ENCODE assay signal across 8 mouse cellular contexts in genomic region chrX:82310764-82311492, GRCm38 (mm10).
DNase-seq lines count a peak whose midpoint lies in the region; ATAC-seq and TF ChIP-seq lines count a peak whose summit lies in the region.

No protein-coding gene starts in this region.

- no peaks in the 10 kb centered on the region for H3K27me3 ChIP-seq in heart, embryonic 16.5 days (ENCODE audit: control insufficient read depth, insufficient read depth, low read length)
- H3K27me3 ChIP-seq in heart, adult 2 months (ENCODE audit: control insufficient read depth, insufficient read depth, low read length): no peaks in the 10 kb centered on the region
- no peaks in the 10 kb centered on the region for H3K27me3 ChIP-seq in embryonic facial prominence, embryonic 14.5 days (replicated peaks; ENCODE audit: control insufficient read depth, insufficient read depth, low read length)

- no peaks in the 10 kb centered on the region for H3K9me3 ChIP-seq in heart, embryonic 16.5 days (replicated peaks; ENCODE audit: control insufficient read depth, low read length)
- H3K9me3 ChIP-seq in embryonic facial prominence, embryonic 14.5 days (ENCODE audit: control insufficient read depth, low read length): no peaks in the 10 kb centered on the region

- no peak for ATAC-seq in heart, embryonic 16.5 days (replicated peaks; ENCODE audit: extremely low read depth, insufficient read depth, low FRiP score)
- ATAC-seq in embryonic facial prominence, embryonic 14.5 days (ENCODE audit: low read depth): no peak
- ATAC-seq in activated CD4-positive, CD25-positive, alpha-beta regulatory T cell, adult 4 months: no peak

- WGBS in heart, embryonic 16.5 days: 22% methylated on average over 18 of the region's 18 CpGs
- WGBS in heart, adult 2 months: 21% methylated on average over 18 of the region's 18 CpGs
- WGBS in embryonic facial prominence, embryonic 14.5 days: 24% methylated on average over 17 of the region's 18 CpGs

- H3K36me3 ChIP-seq in heart, embryonic 16.5 days (ENCODE audit: control insufficient read depth, insufficient read depth): no peaks in the 10 kb centered on the region
- no peaks in the 10 kb centered on the region for H3K36me3 ChIP-seq in heart, adult 2 months (ENCODE audit: control insufficient read depth, insufficient read depth, low read length)
- H3K36me3 ChIP-seq in embryonic facial prominence, embryonic 14.5 days (ENCODE audit: control insufficient read depth, insufficient read depth, low read length): no peaks in the 10 kb centered on the region

- no peaks in the 10 kb centered on the region for H3K4me1 ChIP-seq in heart, embryonic 16.5 days (ENCODE audit: control insufficient read depth, insufficient read depth, low read length)
- H3K4me1 ChIP-seq in heart, adult 2 months (ENCODE audit: control insufficient read depth, insufficient read depth, low read length): no peaks in the 10 kb centered on the region
- no peaks in the 10 kb centered on the region for H3K4me1 ChIP-seq in embryonic facial prominence, embryonic 14.5 days (ENCODE audit: control insufficient read depth, insufficient read depth, low read length)

- H3K4me3 ChIP-seq in heart, embryonic 16.5 days (ENCODE audit: low read length): peak overlapping the region; percentile 29
- no peak overlapping the region for H3K4me3 ChIP-seq in heart, adult 2 months
- H3K4me3 ChIP-seq in embryonic facial prominence, embryonic 14.5 days (ENCODE audit: low read depth, low read length): peak overlapping the region; percentile 25

- H3K4me2 ChIP-seq in heart, embryonic 16.5 days (ENCODE audit: low read depth, low read length): peak overlapping the region; percentile 50
- H3K4me2 ChIP-seq in embryonic facial prominence, embryonic 14.5 days (ENCODE audit: low read depth, low read length): peak overlapping the region; percentile 44

- DNase-seq in heart, adult 2 months: no peak
- DNase-seq in embryonic facial prominence, embryonic 14.5 days (ENCODE audit: low spot score): peak; percentile 0
- DNase-seq in left cerebral cortex, postnatal 25 days (ENCODE audit: low spot score in 2 of 2): peak; percentile 4 to 57
- peak; percentile 9 for DNase-seq in retina, postnatal 1 day
- no peak for DNase-seq in thymus, adult 18-20 months
- no peak for DNase-seq in urinary bladder, postnatal 14 days (ENCODE audit: low spot score)

- H3K27ac ChIP-seq in heart, embryonic 16.5 days (ENCODE audit: low read length): no peak overlapping the region
- H3K27ac ChIP-seq in heart, adult 2 months: no peak overlapping the region
- no peak overlapping the region for H3K27ac ChIP-seq in embryonic facial prominence, embryonic 14.5 days (replicated peaks; ENCODE audit: low read depth, low read length)

- no peak for TF ChIP-seq POLR2A in heart, adult 2 months (IDR thresholded peaks at IDR 0.05; ENCODE audit: insufficient read depth, low read depth, low read length)

- no peak for TF ChIP-seq EP300 in heart, adult 2 months (IDR thresholded peaks at IDR 0.05; ENCODE audit: insufficient read depth, low read depth, low read length)

- no peak overlapping the region for H3K9ac ChIP-seq in heart, embryonic 16.5 days (ENCODE audit: low read length)
- H3K9ac ChIP-seq in heart, adult 2 months (ENCODE audit: low read depth, low read length): no peak overlapping the region
- H3K9ac ChIP-seq in embryonic facial prominence, embryonic 14.5 days (ENCODE audit: low read depth, low read length): 0 out of 2 replicates have a peak overlapping the region, but pooled peaks have one; percentile 19

- no peak for TF ChIP-seq CTCF in heart, adult 2 months (IDR thresholded peaks at IDR 0.05)

- intact Hi-C loops in heart, adult 2 months (cut with DNase I): no loop called here
- intact Hi-C loops in left cerebral cortex, postnatal 25 days (cut with DNase I): loop anchor here (10.0 kb wide), 1 partner anchor 606 kb away; no protein-coding TSS in a partner anchor

- no peaks in the 10 kb centered on the region for H3K79me2 ChIP-seq in heart, adult 2 months (replicated peaks; ENCODE audit: control insufficient read depth, insufficient read depth, low read length)

Comparison
In these comparisons a context has a peak if more than half of its experiments do, and no peak if none do; other contexts are left out.
1. DNase-seq: peak in embryonic facial prominence, embryonic 14.5 days (single experiment), left cerebral cortex, postnatal 25 days (2 of 2) and retina, postnatal 1 day (single experiment); none in heart, adult 2 months (0 of 2), thymus, adult 18-20 months (0 of 2) and urinary bladder, postnatal 14 days (single experiment).